Mouse (Mus musculus): ENCODE results near the gene Drosha. TPM values are rescaled to one million over a fixed set of nuclear protein-coding genes. Genes with fewer than 3 reads are reported as not detected.
"Not testable (repeated sequence)": the region's sequence is repeated elsewhere in the genome, so short reads cannot be mapped to it uniquely, and the experiment has no call there.

Drosha gene
- total RNA-seq, 2 experiments from 2014 or later: 35.8 to 39.0 TPM

- intact Hi-C loops (cut with DNase I): no loop called here
Observed at GRCm38 (mm10) chr15:12878581-12878980, 54.0 kb downstream of the Drosha start.

GRCm38 (mm10) chr15:12879937-12880336 is 55.3 kb downstream of the Drosha start:
- no peak for DNase-seq
- intact Hi-C loops (cut with DNase I): no loop called here

More at GRCm38 (mm10) chr15:12878581-12878980, 54.0 kb downstream of the Drosha start:
- no peak for DNase-seq

GRCm38 (mm10) chr15:12884855-12885254 is 60.2 kb downstream of the Drosha start:
- DNase-seq: no peak
- intact Hi-C loops (cut with DNase I): no loop called here

GRCm38 (mm10) chr15:12885361-12885760 is 60.7 kb downstream of the Drosha start:
- intact Hi-C loops (cut with DNase I): no loop called here
- no peak for DNase-seq

- intact Hi-C loops (cut with DNase I): no loop called here
- no peak for DNase-seq
Observed at GRCm38 (mm10) chr15:12887206-12887605, 62.6 kb downstream of the Drosha start.

- intact Hi-C loops (cut with DNase I): no loop called here
- no peak for DNase-seq
Observed at GRCm38 (mm10) chr15:12888312-12888711, 63.7 kb downstream of the Drosha start.

GRCm38 (mm10) chr15:12889909-12890308 is 65.3 kb downstream of the Drosha start:
- no peak for DNase-seq
- intact Hi-C loops (cut with DNase I): no loop called here

GRCm38 (mm10) chr15:12895426-12895825 is 70.8 kb downstream of the Drosha start:
- intact Hi-C loops (cut with DNase I): no loop called here
- DNase-seq: no peak

GRCm38 (mm10) chr15:12896022-12897009 is 71.7 kb downstream of the Drosha start:
- no peak for DNase-seq
- intact Hi-C loops (cut with DNase I): no loop called here

- DNase-seq: no peak
- intact Hi-C loops (cut with DNase I): no loop called here
Observed at GRCm38 (mm10) chr15:12897831-12898230, 73.2 kb downstream of the Drosha start.

- intact Hi-C loops (cut with DNase I): no loop called here
- no peak for DNase-seq
Observed at GRCm38 (mm10) chr15:12900428-12901196, 76.0 kb downstream of the Drosha start.

- intact Hi-C loops (cut with DNase I): no loop called here
Observed at GRCm38 (mm10) chr15:12901197-12901570, 76.6 kb downstream of the Drosha start.

GRCm38 (mm10) chr15:12904442-12904841 is 79.8 kb downstream of the Drosha start:
- no peak for DNase-seq
- intact Hi-C loops (cut with DNase I): no loop called here

More at GRCm38 (mm10) chr15:12901197-12901570, 76.6 kb downstream of the Drosha start:
- DNase-seq: no peak

GRCm38 (mm10) chr15:12907962-12908719 is 83.5 kb downstream of the Drosha start:
- intact Hi-C loops (cut with DNase I): no loop called here
- DNase-seq: no peak

GRCm38 (mm10) chr15:12908720-12909028 is 84.1 kb downstream of the Drosha start:
- no peak for DNase-seq
- intact Hi-C loops (cut with DNase I): no loop called here

GRCm38 (mm10) chr15:12909171-12909570 is 84.6 kb downstream of the Drosha start:
- DNase-seq: no peak
- intact Hi-C loops (cut with DNase I): no loop called here

- intact Hi-C loops (cut with DNase I): no loop called here
- no peak for DNase-seq
Observed at GRCm38 (mm10) chr15:12911082-12911481, 86.5 kb downstream of the Drosha start.

GRCm38 (mm10) chr15:12916314-12916815 is 91.8 kb downstream of the Drosha start:
- intact Hi-C loops (cut with DNase I): no loop called here
- no peak for DNase-seq

- intact Hi-C loops (cut with DNase I); DNase-seq: not testable (repeated sequence)
Observed at GRCm38 (mm10) chr15:12919326-12919966, 94.8 kb downstream of the Drosha start.
